Mouse (Mus musculus) liver, embryonic 14.5 days (tissue): ENCODE measurements around the gene Arhgap27.

ENCODE experiments used
- CTCF ChIP-seq: IDR thresholded peaks from 2 replicates; pipeline ENCODE4 v1.5.1; 2016; ENCODE audit warnings: antibody characterized with exemption, low read depth, control low read depth
- EP300 ChIP-seq: IDR thresholded peaks from 2 replicates; pipeline ENCODE4 v1.6.1; 2016; ENCODE audit warnings: antibody characterized with exemption, low read depth

GRCm38 (mm10) chr11:103294772-103295171 is 68.7 kb downstream of the Arhgap27 start:
- TF ChIP-seq CTCF = no peak
- no peak for TF ChIP-seq EP300
